Mouse (Mus musculus): ENCODE data around the gene Cdk5rap3. TPM values are rescaled to one million over a fixed set of nuclear protein-coding genes. Genes with fewer than 3 reads are reported as not detected.
A peak's percentile ranks its signal among the peaks of the same experiment; 100 is the strongest.

Gene Cdk5rap3
- polyA plus RNA-seq, 1 experiment from 2014 or later, result 50.9 TPM

GRCm38 (mm10) chr11:96950767-96951166, 34.5 kb upstream of the Cdk5rap3 start:
- Histone ChIP-seq H3K9me3 (ENCODE audit: control insufficient read depth, low read length) (no peaks in the 10 kb centered on the region), H3K9ac (ENCODE audit: low read length) (no peak overlapping the region), H3K36me3 (ENCODE audit: control insufficient read depth, insufficient read depth, low read length) (peaks cover 48% of the 10 kb centered on the region), H3K4me1 (ENCODE audit: control insufficient read depth in 2 of 2, insufficient read depth in 2 of 2, low read length in 2 of 2) (no peaks in the 10 kb centered on the region), H3K4me3 (ENCODE audit: control insufficient read depth in 1 of 2, insufficient read depth in 1 of 2, low read depth in 1 of 2, low read length in 2 of 2) (no peak overlapping the region), H3K27ac (replicated peaks in 1 of 2; ENCODE audit: control insufficient read depth in 1 of 2, insufficient read depth in 1 of 2, low read depth in 2 of 2, low read length in 2 of 2) (no peak overlapping the region), H3K27me3 (ENCODE audit: control insufficient read depth, insufficient read depth, low read length) (no peaks in the 10 kb centered on the region), H3K4me2 (ENCODE audit: low read length) (no peak overlapping the region)
- 96% methylated on average over 3 of the region's 3 CpGs for WGBS
- ATAC-seq (ENCODE audit: insufficient number of reproducible peaks, insufficient read depth, low FRiP score, low read depth), result no peak

DNA sequence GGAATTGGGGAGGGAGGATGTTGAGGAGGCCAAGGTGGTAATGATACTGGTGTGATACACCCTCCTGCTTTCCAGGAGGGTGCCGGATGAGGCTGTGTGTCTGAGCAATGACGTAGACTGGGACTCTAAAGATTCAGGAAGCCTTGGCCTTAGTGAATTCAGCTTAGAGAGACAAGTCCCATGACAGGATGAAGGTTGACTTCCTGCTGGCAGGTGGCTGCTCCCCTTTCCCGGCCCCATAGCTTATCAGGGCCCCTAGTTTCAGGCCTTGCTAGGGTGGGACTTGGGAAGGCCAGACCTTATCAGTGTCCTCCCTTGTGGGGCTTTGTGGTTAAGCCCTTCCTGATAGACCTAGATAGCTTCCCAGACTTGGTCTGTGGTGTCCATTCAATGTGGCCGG, 31.6 kb upstream of the Cdk5rap3 start:
- Histone ChIP-seq H3K4me2 (ENCODE audit: low read length) (no peak overlapping the region), H3K4me1 (ENCODE audit: control insufficient read depth in 2 of 2, insufficient read depth in 2 of 2, low read length in 2 of 2) (peaks cover 7 to 11% of the 10 kb centered on the region in 2 experiments), H3K27ac (replicated peaks in 1 of 2; ENCODE audit: control insufficient read depth in 1 of 2, insufficient read depth in 1 of 2, low read depth in 2 of 2, low read length in 2 of 2) (no peak overlapping the region), H3K36me3 (ENCODE audit: control insufficient read depth, insufficient read depth, low read length) (peaks cover 19% of the 10 kb centered on the region), H3K9ac (ENCODE audit: low read length) (no peak overlapping the region), H3K27me3 (ENCODE audit: control insufficient read depth, insufficient read depth, low read length) (no peaks in the 10 kb centered on the region), H3K4me3 (ENCODE audit: control insufficient read depth in 1 of 2, insufficient read depth in 1 of 2, low read depth in 1 of 2, low read length in 2 of 2) (no peak overlapping the region), H3K9me3 (ENCODE audit: control insufficient read depth, low read length) (no peaks in the 10 kb centered on the region)
- WGBS, result 65% methylated on average over 4 of the region's 4 CpGs
- ATAC-seq (ENCODE audit: insufficient number of reproducible peaks, insufficient read depth, low FRiP score, low read depth), result no peak

DNA sequence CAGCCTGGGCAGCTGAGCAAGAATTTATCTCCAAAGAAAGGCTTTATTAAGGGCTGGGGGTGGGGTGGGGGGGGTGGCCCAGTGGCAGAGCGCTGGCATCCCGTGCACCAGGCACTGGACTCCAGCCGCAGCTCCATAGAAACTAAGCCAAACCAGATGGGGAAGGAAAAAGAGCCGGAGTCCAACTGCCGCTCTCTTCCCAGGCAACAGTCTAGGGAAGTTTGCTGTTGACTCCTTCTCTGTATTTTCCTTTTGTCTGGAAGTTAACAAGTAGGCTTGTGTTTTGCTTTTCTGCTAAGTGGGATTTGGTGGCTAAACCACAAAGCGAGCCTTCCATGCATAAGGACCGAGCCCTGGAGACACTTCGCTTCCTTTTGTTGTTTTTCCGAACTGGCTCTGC, 30.2 kb upstream of the Cdk5rap3 start:
- ATAC-seq (ENCODE audit: insufficient number of reproducible peaks, insufficient read depth, low FRiP score, low read depth), result no peak
- Histone ChIP-seq H3K9me3 (ENCODE audit: control insufficient read depth, low read length) (no peaks in the 10 kb centered on the region), H3K4me1 (ENCODE audit: control insufficient read depth in 2 of 2, insufficient read depth in 2 of 2, low read length in 2 of 2) (peaks cover 7 to 11% of the 10 kb centered on the region in 2 experiments), H3K9ac (ENCODE audit: low read length) (no peak overlapping the region), H3K4me2 (ENCODE audit: low read length) (no peak overlapping the region), H3K27me3 (ENCODE audit: control insufficient read depth, insufficient read depth, low read length) (no peaks in the 10 kb centered on the region), H3K4me3 (ENCODE audit: control insufficient read depth in 1 of 2, insufficient read depth in 1 of 2, low read depth in 1 of 2, low read length in 2 of 2) (no peak overlapping the region), H3K36me3 (ENCODE audit: control insufficient read depth, insufficient read depth, low read length) (peaks cover 5% of the 10 kb centered on the region; the same call in 1 of the 2 replicates), H3K27ac (replicated peaks in 1 of 2; ENCODE audit: control insufficient read depth in 1 of 2, insufficient read depth in 1 of 2, low read depth in 2 of 2, low read length in 2 of 2) (no peak overlapping the region)
- 82% methylated on average over 9 of the region's 9 CpGs for WGBS

GRCm38 (mm10) chr11:96944844-96945580, 28.7 kb upstream of the Cdk5rap3 start:
- Histone ChIP-seq H3K27ac (replicated peaks in 1 of 2; ENCODE audit: control insufficient read depth in 1 of 2, insufficient read depth in 1 of 2, low read depth in 2 of 2, low read length in 2 of 2) (no peak overlapping the region), H3K4me2 (ENCODE audit: low read length) (peak overlapping the region; percentile 99), H3K4me3 (ENCODE audit: control insufficient read depth in 1 of 2, insufficient read depth in 1 of 2, low read depth in 1 of 2, low read length in 2 of 2) (peak overlapping the region in 1 of 2 experiments; percentile 56; a peak in 2 of 4 replicates), H3K4me1 (ENCODE audit: control insufficient read depth in 2 of 2, insufficient read depth in 2 of 2, low read length in 2 of 2) (peaks cover 7 to 11% of the 10 kb centered on the region in 2 experiments), H3K27me3 (ENCODE audit: control insufficient read depth, insufficient read depth, low read length) (no peaks in the 10 kb centered on the region), H3K36me3 (ENCODE audit: control insufficient read depth, insufficient read depth, low read length) (peaks cover 4% of the 10 kb centered on the region; the same call in 1 of the 2 replicates), H3K9ac (ENCODE audit: low read length) (no peak overlapping the region), H3K9me3 (ENCODE audit: control insufficient read depth, low read length) (no peaks in the 10 kb centered on the region)
- ATAC-seq (ENCODE audit: insufficient number of reproducible peaks, insufficient read depth, low FRiP score, low read depth), result no peak
- WGBS, result 72% methylated on average over 14 of the region's 14 CpGs

- ATAC-seq (ENCODE audit: insufficient number of reproducible peaks, insufficient read depth, low FRiP score, low read depth), result peak; percentile 94
- WGBS, result under 1% methylated on average over 29 of the region's 29 CpGs
- H3K4me2 ChIP-seq (ENCODE audit: low read length), result peak within 1 kb of the TSS; percentile 99
- no peaks in the 10 kb centered on the region for H3K9me3 ChIP-seq (ENCODE audit: control insufficient read depth, low read length)
- H3K9ac ChIP-seq (ENCODE audit: low read length), result peak within 1 kb of the TSS; percentile 75
- H3K4me3 ChIP-seq (ENCODE audit: control insufficient read depth in 1 of 2, insufficient read depth in 1 of 2, low read depth in 1 of 2, low read length in 2 of 2), result peak within 1 kb of the TSS; percentile 56 to 74
- peak within 1 kb of the TSS in 1 of 2 experiments; percentile 7; a peak in 2 of 4 replicates for H3K27ac ChIP-seq (replicated peaks in 1 of 2; ENCODE audit: control insufficient read depth in 1 of 2, insufficient read depth in 1 of 2, low read depth in 2 of 2, low read length in 2 of 2)
- peaks cover 7 to 11% of the 10 kb centered on the region in 2 experiments for H3K4me1 ChIP-seq (ENCODE audit: control insufficient read depth in 2 of 2, insufficient read depth in 2 of 2, low read length in 2 of 2)
- H3K36me3 ChIP-seq (ENCODE audit: control insufficient read depth, insufficient read depth, low read length), result peaks cover 9% of the 10 kb centered on the region; the same call in 1 of the 2 replicates
- no peaks in the 10 kb centered on the region for H3K27me3 ChIP-seq (ENCODE audit: control insufficient read depth, insufficient read depth, low read length)
These were observed 27.5 kb upstream of the Cdk5rap3 start, which contains the start of gene Pnpo for GRCm38 (mm10) chr11:96943746-96944304. Gene Pnpo, minus strand, starts transcription at chr11:96943986.

DNA sequence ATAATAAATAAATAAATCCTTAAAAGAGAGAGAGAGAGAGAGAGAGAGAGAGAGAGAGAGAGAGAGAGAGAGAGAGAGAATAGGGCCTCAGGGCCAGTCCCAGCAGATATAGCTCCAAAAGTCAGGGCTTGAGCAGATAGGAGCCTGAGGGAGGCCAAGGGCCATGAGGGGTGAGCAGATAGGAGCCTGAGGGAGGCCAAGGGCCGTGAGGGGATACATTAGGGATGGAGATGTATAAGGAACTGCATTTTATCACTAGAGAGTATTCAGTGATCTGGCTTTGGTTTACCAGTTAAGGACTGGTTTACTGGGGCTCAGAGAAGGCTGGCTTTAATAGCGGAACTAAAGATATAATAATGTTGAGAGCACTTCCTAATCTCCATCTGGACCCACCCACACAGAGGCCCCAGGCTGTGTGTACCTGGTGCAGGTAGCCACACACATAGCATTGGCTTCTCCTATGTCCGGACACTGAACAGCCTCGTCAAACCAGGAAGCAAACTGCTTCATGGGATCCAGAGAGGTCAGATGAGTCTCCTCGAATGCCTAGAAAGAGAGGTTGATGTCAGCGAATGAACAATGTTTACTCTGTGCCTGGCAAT, 25.8 kb upstream of the Cdk5rap3 start:
- H3K4me2 ChIP-seq (ENCODE audit: low read length), result no peak overlapping the region
- WGBS, result 81% methylated on average over 6 of the region's 6 CpGs

GRCm38 (mm10) chr11:96940578-96941465, 24.5 kb upstream of the Cdk5rap3 start:
- no peaks in the 10 kb centered on the region for H3K27me3 ChIP-seq (ENCODE audit: control insufficient read depth, insufficient read depth, low read length)
- WGBS, result 70% methylated on average over 16 of the region's 16 CpGs
- H3K9ac ChIP-seq (ENCODE audit: low read length), result no peak overlapping the region
- H3K4me1 ChIP-seq (ENCODE audit: control insufficient read depth in 2 of 2, insufficient read depth in 2 of 2, low read length in 2 of 2), result peaks cover 7 to 11% of the 10 kb centered on the region in 2 experiments
- peaks cover 12% of the 10 kb centered on the region; the same call in 1 of the 2 replicates for H3K36me3 ChIP-seq (ENCODE audit: control insufficient read depth, insufficient read depth, low read length)
- no peak for ATAC-seq (ENCODE audit: insufficient number of reproducible peaks, insufficient read depth, low FRiP score, low read depth)
- H3K27ac ChIP-seq (replicated peaks in 1 of 2; ENCODE audit: control insufficient read depth in 1 of 2, insufficient read depth in 1 of 2, low read depth in 2 of 2, low read length in 2 of 2), result no peak overlapping the region
- no peak overlapping the region for H3K4me3 ChIP-seq (ENCODE audit: control insufficient read depth in 1 of 2, insufficient read depth in 1 of 2, low read depth in 1 of 2, low read length in 2 of 2)
- no peaks in the 10 kb centered on the region for H3K9me3 ChIP-seq (ENCODE audit: control insufficient read depth, low read length)
- H3K4me2 ChIP-seq (ENCODE audit: low read length), result no peak overlapping the region

More for the DNA sequence above, 25.8 kb upstream of the Cdk5rap3 start:
- Histone ChIP-seq H3K9ac (ENCODE audit: low read length) (no peak overlapping the region), H3K4me1 (ENCODE audit: control insufficient read depth in 2 of 2, insufficient read depth in 2 of 2, low read length in 2 of 2) (peaks cover 7 to 11% of the 10 kb centered on the region in 2 experiments), H3K9me3 (ENCODE audit: control insufficient read depth, low read length) (no peaks in the 10 kb centered on the region), H3K27me3 (ENCODE audit: control insufficient read depth, insufficient read depth, low read length) (no peaks in the 10 kb centered on the region), H3K36me3 (ENCODE audit: control insufficient read depth, insufficient read depth, low read length) (peaks cover 12% of the 10 kb centered on the region; the same call in 1 of the 2 replicates), H3K4me3 (ENCODE audit: control insufficient read depth in 1 of 2, insufficient read depth in 1 of 2, low read depth in 1 of 2, low read length in 2 of 2) (no peak overlapping the region), H3K27ac (replicated peaks in 1 of 2; ENCODE audit: control insufficient read depth in 1 of 2, insufficient read depth in 1 of 2, low read depth in 2 of 2, low read length in 2 of 2) (no peak overlapping the region)
- ATAC-seq (ENCODE audit: insufficient number of reproducible peaks, insufficient read depth, low FRiP score, low read depth), result no peak

Measured in heart, embryonic 14.5 days (tissue).